Mouse (Mus musculus) bone marrow macrophage, adult 2 months (primary cell): ENCODE data around the gene Os9. TPM values are rescaled to one million over a fixed set of nuclear protein-coding genes. Genes with fewer than 3 reads are reported as not detected.
"Not testable (repeated sequence)": the region's sequence is repeated elsewhere in the genome, so short reads cannot be mapped to it uniquely, and the experiment has no call there.

Source experiments
- H3K27ac ChIP-seq: 2 replicates; pipeline ENCODE4 v1.5.1; 2012; ENCODE audit warnings: low read depth, low read length; ENCODE audit not compliant: insufficient read depth
- H3K4me1 ChIP-seq: 2 replicates; pipeline ENCODE4 v1.6.1; 2012; ENCODE audit warnings: low read length; ENCODE audit not compliant: control insufficient read depth, insufficient read depth
- H3K4me3 ChIP-seq: 2 replicates; pipeline ENCODE4 v1.5.1; 2012; ENCODE audit warnings: mild to moderate bottlenecking, low read length, moderate library complexity; ENCODE audit not compliant: insufficient read depth
- CTCF ChIP-seq: IDR thresholded peaks from 2 replicates; pipeline ENCODE4 v1.5.1; 2012; ENCODE audit warnings: low read depth, mild to moderate bottlenecking, low read length, moderate library complexity
- POLR2A ChIP-seq: IDR thresholded peaks from 2 replicates; pipeline ENCODE4 v1.6.1; 2012; ENCODE audit warnings: mild to moderate bottlenecking, low read depth, low read length, borderline replicate concordance
- polyA plus RNA-seq: library from polyadenylated mRNA; stranded (reverse); fragments of >200 nt; gene quantifications from 2 replicates; pipeline ENCODE4 v1.2.4, GENCODE M21; 2012; ENCODE audit not compliant: missing spikeins, insufficient read depth, insufficient read length

Os9 gene
- polyA plus RNA-seq = 164 and 167 TPM in 2 replicates

DNA sequence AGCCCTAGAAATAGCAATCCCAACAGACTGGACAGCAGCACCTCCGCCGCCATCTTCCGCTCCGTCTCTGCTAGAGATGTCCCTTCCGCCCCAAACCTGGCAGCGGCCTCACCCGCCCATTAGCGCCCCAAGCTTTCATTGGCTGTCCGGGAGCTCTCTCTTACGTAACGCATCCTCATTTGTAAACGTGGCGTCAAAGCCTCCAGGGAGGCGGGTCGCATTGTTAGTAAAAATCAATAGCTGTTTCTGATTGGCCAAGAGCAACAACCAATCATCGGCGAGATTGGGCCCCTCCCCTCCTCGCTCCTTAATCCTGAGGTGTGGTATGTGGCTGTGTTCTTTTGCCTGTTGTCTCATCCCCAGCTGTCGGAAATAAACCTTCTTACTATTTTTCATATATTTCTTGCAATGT lies at the start of gene Os9:
Os9 (minus strand) TSS at position 66 of the 412 bp plus-strand sequence.
- H3K4me1 ChIP-seq = peaks cover 19% of the 10 kb centered on the region
- TF ChIP-seq CTCF (no peak), POLR2A (no peak)
- no peak within 1 kb of the TSS for H3K27ac ChIP-seq
- H3K4me3 ChIP-seq = peak within 1 kb of the TSS; percentile 95

DNA sequence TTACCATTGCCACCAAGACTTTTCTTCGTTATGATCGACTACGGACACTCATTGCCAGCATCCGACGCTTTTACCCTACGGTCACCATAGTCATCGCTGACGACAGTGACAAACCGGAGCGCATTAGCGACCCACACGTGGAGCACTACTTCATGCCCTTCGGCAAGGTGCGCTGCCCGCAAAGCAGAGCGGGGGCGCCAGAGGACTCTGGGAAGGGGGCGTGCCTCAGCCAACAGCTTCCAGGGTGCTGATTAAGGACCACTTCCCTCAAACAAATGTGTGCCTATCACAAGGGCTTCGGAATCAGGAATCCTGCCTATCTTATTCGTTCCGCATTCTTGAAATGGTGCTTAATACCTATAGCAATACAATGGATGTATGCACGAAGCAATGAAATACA lies 49.1 kb upstream of the Os9 start:
- H3K27ac ChIP-seq = no peak overlapping the region
- TF ChIP-seq CTCF (no peak), POLR2A (no peak)
- peaks cover 7% of the 10 kb centered on the region for H3K4me1 ChIP-seq
- H3K4me3 ChIP-seq = no peak overlapping the region

GRCm38 (mm10) chr10:127167614-127168192 lies 46.8 kb upstream of the Os9 start:
- Histone ChIP-seq H3K4me3 (peak overlapping the region; percentile 94), H3K27ac (no peak overlapping the region), H3K4me1 (peaks cover 15% of the 10 kb centered on the region)
- TF ChIP-seq CTCF = no peak
- no peak for TF ChIP-seq POLR2A

GRCm38 (mm10) chr10:127166771-127167613 lies 46.1 kb upstream of the Os9 start:
- Histone ChIP-seq H3K27ac (peak overlapping the region; percentile 91), H3K4me1 (peaks cover 18% of the 10 kb centered on the region), H3K4me3 (peak overlapping the region; percentile 94)
- TF ChIP-seq POLR2A (no peak), CTCF (no peak)

DNA sequence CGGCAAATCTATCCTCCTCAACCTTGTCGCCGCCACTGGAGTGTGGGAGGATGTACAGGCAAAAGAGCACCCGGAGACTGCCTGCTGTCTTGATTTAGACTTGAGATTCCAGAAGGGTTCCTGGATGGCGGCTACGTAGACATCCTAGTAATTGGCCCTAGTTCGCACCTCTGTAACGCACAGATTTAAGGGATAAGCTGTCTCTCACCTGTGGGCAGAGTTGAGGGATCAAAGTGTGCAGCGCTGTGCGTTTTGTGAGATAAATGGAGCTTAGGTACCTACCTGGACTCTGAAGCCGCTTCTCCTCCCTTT lies 45.4 kb upstream of the Os9 start:
- no peak for TF ChIP-seq POLR2A
- TF ChIP-seq CTCF = no peak
- H3K27ac ChIP-seq = peak overlapping the region; percentile 91
- H3K4me3 ChIP-seq = peak overlapping the region; percentile 94
- peaks cover 18% of the 10 kb centered on the region for H3K4me1 ChIP-seq

GRCm38 (mm10) chr10:127165654-127166403 lies 44.9 kb upstream of the Os9 start:
- no peak for TF ChIP-seq POLR2A
- TF ChIP-seq CTCF = no peak
- H3K4me1 ChIP-seq = peaks cover 20% of the 10 kb centered on the region
- H3K27ac ChIP-seq = peak overlapping the region; percentile 91
- H3K4me3 ChIP-seq = peak overlapping the region; percentile 94

DNA sequence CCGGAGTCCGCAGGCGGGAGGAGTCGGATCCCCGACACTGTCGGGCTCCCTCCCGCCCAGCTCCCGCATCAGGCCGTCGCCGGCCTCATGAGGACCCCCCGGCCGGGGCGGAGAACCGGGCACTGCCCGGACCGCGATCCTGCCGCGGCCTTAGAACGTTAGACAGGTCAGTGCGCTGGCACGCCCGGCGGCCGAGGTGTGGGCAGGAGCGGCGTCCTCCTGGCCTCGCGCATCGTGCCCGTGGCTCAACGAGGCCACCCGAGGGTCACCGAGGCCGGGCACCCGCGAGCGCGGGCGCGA lies 44.4 kb upstream of the Os9 start:
- peak overlapping the region; percentile 91 for H3K27ac ChIP-seq
- peaks cover 23% of the 10 kb centered on the region for H3K4me1 ChIP-seq
- no peak for TF ChIP-seq CTCF
- no peak for TF ChIP-seq POLR2A
- peak overlapping the region; percentile 94 for H3K4me3 ChIP-seq

DNA sequence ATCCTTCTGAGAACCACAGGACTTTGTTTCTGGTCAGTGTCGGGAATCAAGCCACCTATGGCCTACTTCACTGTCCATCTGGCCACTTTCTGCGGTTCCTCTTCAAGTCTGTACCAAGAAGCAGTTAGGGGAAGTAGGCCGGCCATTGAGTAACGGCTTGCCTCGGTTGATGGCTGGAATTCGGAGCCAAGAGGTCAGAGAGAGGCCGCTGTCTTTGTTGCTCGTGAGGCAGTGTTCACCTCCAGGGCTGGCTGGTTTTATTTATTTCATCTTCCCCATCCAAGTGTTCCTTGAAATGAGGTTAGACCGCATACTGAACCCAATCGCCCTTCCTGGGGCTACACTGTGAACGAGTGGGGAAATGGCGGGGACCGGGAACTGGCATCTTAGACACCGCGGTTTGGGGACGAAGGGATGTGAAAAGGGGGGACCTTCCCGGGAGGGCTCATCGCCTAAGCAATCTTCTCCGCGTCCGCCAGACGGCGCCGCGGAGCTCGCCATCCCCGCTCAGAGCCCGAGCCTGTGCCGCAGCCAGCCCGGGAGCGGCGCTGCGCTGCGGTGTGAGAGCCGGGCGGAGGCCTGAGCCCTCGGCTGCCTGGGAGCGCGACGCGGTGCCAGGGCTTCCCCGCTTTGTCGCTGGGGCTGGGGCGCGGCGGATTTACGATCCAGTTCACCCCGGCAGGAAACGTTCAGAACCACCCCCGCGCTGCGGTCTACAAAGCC lies 43.9 kb upstream of the Os9 start, which contains the start of gene B4galnt1:
B4galnt1 (plus strand) TSS at position 595 of the 723 bp plus-strand sequence.
- Histone ChIP-seq H3K4me1 (peaks cover 26% of the 10 kb centered on the region), H3K27ac (peak within 1 kb of the TSS; percentile 91), H3K4me3 (peak within 1 kb of the TSS; percentile 94)
- TF ChIP-seq POLR2A (no peak), CTCF (peak; percentile 69)

DNA sequence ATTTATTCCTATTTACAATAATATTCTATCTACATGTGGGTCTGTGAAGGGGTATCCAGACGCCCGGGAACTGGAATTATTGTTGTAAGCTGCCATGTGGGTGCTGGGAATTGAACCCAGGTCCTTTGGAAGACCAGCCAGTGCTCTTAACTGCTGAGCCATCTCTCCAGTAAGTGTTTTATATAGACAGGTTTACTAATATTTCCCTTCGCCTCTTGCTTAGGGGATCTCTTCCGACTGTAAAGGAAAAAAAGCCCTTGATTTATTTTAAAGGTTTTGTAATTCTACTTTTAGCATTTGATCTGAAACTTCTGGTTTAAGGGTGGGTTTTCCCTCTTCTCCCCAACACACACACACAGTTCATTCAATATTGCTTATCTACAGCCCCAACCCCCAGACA lies 43.3 kb upstream of the Os9 start:
- no peak overlapping the region for H3K4me3 ChIP-seq
- peaks cover 26% of the 10 kb centered on the region for H3K4me1 ChIP-seq
- no peak for TF ChIP-seq CTCF
- TF ChIP-seq POLR2A = no peak
- peak overlapping the region; percentile 91 for H3K27ac ChIP-seq

DNA sequence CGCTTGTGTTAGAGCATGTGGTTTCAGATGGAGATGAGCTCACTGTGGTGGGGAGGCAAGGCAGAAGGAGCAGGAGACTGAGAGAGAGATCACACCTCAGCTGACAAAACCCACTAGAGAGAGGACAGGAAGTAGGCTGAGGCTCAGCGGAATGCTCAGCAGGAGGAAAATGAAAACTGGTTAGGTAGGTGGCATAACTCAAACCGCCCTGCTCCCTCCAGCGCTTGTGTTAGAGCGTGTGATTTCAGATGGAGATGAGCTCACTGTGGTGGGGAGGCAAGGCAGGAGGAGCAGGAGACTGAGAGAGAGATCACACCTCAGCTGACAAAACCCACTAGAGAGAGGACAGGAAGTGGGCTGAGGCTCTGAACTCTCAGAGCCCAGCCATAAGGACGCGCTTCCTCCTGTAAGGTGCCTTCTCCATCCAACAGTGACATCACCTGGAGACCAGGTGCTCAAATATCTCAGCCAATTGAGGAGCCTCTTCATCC lies 41.9 kb upstream of the Os9 start:
- H3K27ac ChIP-seq, H3K4me3 ChIP-seq: not testable (repeated sequence)
- peaks cover 23% of the 10 kb centered on the region for H3K4me1 ChIP-seq
